Mouse (Mus musculus) kidney, adult 2 months (tissue): ENCODE measurements around the gene Gpam.

Experiments
- CTCF ChIP-seq: fragments of 200-500 bp; conservative IDR thresholded peaks from 2 replicates; pipeline ENCODE4 v1.5.1; 2011; ENCODE audit warnings: low read depth, mild to moderate bottlenecking, control low read depth, low read length, moderate library complexity, mixed read lengths; ENCODE audit not compliant: insufficient read depth, insufficient read length
- POLR2A ChIP-seq: fragments of 200-500 bp; IDR thresholded peaks from one replicate; pipeline ENCODE4 v1.6.1; 2011; ENCODE audit warnings: low read depth, low read length, control low read depth

DNA sequence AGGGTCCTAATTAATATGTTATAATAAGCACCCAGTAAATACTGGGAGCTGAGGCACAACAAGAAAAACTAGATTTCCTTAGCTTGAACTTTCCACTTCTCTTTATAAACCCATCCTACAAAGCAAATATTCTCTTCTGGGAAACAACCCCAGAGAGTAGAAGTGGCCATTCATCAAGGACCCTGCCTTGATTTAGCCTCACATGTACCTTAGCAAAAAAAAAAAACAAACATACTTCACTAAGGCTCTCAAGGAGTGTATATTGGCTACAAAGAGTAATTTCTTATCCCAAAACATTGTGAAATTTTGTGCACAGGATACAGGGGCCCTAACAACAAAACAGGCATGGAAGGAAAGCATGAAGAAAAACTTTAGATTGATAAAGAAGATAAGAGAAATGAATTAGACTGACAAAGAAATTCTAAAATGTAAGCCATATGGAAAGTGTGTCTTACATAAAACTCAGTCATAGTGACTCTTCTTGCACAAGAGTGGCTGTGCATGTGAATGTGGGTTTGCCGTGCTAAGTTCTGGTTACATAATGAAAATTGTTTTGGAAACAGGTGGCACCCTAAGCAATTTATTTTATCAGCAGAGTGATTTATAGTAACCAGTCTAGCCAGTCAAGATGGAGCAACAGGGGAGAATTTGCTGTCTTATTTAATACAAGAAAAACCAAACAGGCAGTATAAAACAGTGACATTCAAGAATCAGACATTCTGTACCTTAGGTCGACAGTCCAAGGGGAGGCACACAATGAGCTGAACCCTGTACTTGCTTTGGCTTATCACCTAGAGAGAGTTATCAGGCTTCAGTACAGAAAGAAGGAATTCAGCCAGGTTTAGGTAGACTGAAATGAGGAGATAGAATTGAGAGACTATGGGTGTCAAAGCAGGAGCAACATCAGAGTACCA is 26.6 kb downstream of the Gpam start:
- no peak for TF ChIP-seq CTCF
- TF ChIP-seq POLR2A: no peak
